Mouse (Mus musculus) embryonic facial prominence, embryonic 11.5 days (tissue): ENCODE measurements at regions not wholly inside any gene's neighbourhood (a gene's known extent, or its start where the extent isn't known, plus 50 kb on each side); places are given as distances from the start of the nearest gene placed in this dataset.

Experiments
- ATAC-seq: fragments of 200-750 bp; cut with Nextera tagmentation; replicated peaks from 2 replicates; pipeline ENCODE4 v1.8.0; 2017; ENCODE audit warnings: low read depth; ENCODE audit not compliant: insufficient number of reproducible peaks, low FRiP score, low TSS enrichment
- DNase-seq: peaks from one replicate; pipeline ENCODE4 v3.0.0-alpha.2; 2015; ENCODE audit warnings: low spot score
- H3K27ac ChIP-seq: fragments of 300-500 bp; sonication (generic); replicated peaks from 2 replicates; pipeline ENCODE4 v1.5.1; 2014; ENCODE audit warnings: mild to moderate bottlenecking, low read depth, low read length, control low read depth
- H3K27me3 ChIP-seq: fragments of 300-500 bp; sonication (generic); 2 replicates; pipeline ENCODE4 v1.6.1; 2014; ENCODE audit warnings: mild to moderate bottlenecking, low read length, moderate library complexity, mixed read lengths; ENCODE audit not compliant: control insufficient read depth, insufficient read depth
- H3K36me3 ChIP-seq: fragments of 300-500 bp; sonication (generic); replicated peaks from 2 replicates; pipeline ENCODE4 v1.6.1; 2014; ENCODE audit warnings: low read depth, mild to moderate bottlenecking, low read length, moderate library complexity, mixed read lengths; ENCODE audit not compliant: control insufficient read depth, insufficient read depth
- H3K4me1 ChIP-seq: fragments of 300-500 bp; sonication (generic); 2 replicates; pipeline ENCODE4 v1.6.1; 2014; ENCODE audit warnings: low read length, mixed read lengths; ENCODE audit not compliant: control insufficient read depth, insufficient read depth
- H3K4me2 ChIP-seq: fragments of 300-500 bp; sonication (generic); 2 replicates; pipeline ENCODE4 v1.6.1; 2014; ENCODE audit warnings: low read depth, mild to moderate bottlenecking, control low read depth, low read length, moderate library complexity
- H3K4me3 ChIP-seq: fragments of 300-500 bp; sonication (generic); 2 replicates; pipeline ENCODE4 v1.5.1; 2014; ENCODE audit warnings: low read depth, low read length, control low read depth
- H3K9ac ChIP-seq: fragments of 300-500 bp; sonication (generic); replicated peaks from 2 replicates; pipeline ENCODE4 v1.6.1; 2014; ENCODE audit warnings: mild to moderate bottlenecking, control low read depth, low read length
- H3K9me3 ChIP-seq: fragments of 300-500 bp; sonication (generic); replicated peaks from 2 replicates; pipeline ENCODE4 v1.6.1; 2016; ENCODE audit warnings: mild to moderate bottlenecking, low read length, inconsistent platforms, mixed read lengths; ENCODE audit not compliant: control insufficient read depth
- WGBS: fragments of 180-500 bp; shearing (Covaris S2); extraction: QIAGEN DNeasy Blood & Tissue Kit; methylation state at CpG from one replicate; pipeline ENCODE4 v1.1.7; 2014; 5-methylcytosine and 5-hydroxymethylcytosine counted together

GRCm38 (mm10) chr12:5434060-5434459, 58.6 kb upstream of the Klhl29 start:
- H3K36me3 ChIP-seq: no peaks in the 10 kb centered on the region
- H3K4me3 ChIP-seq: no peak overlapping the region
- DNase-seq (no peak), ATAC-seq (no peak)
- H3K27ac ChIP-seq: no peak overlapping the region
- no peak overlapping the region for H3K9ac ChIP-seq
- no peak overlapping the region for H3K4me2 ChIP-seq
- H3K9me3 ChIP-seq: no peaks in the 10 kb centered on the region
- H3K27me3 ChIP-seq: no peaks in the 10 kb centered on the region
- H3K4me1 ChIP-seq: no peaks in the 10 kb centered on the region
- WGBS: 60% methylated on average over 6 of the region's 6 CpGs

- Histone ChIP-seq H3K4me3 (no peak overlapping the region), H3K27ac (no peak overlapping the region), H3K4me1 (no peaks in the 10 kb centered on the region), H3K9ac (no peak overlapping the region), H3K27me3 (no peaks in the 10 kb centered on the region), H3K9me3 (no peaks in the 10 kb centered on the region), H3K36me3 (no peaks in the 10 kb centered on the region), H3K4me2 (no peak overlapping the region)
- DNase-seq (no peak), ATAC-seq (no peak)
- 76% methylated on average over 3 of the region's 3 CpGs for WGBS
Measured at GRCm38 (mm10) chr12:5432688-5433087, 57.2 kb upstream of the Klhl29 start.

GRCm38 (mm10) chr12:5428733-5429132, 53.3 kb upstream of the Klhl29 start:
- WGBS: 54% methylated on average over 3 of the region's 3 CpGs
- no peaks in the 10 kb centered on the region for H3K9me3 ChIP-seq
- H3K9ac ChIP-seq: no peak overlapping the region
- DNase-seq: no peak
- no peaks in the 10 kb centered on the region for H3K27me3 ChIP-seq
- H3K4me1 ChIP-seq: no peaks in the 10 kb centered on the region
- no peak overlapping the region for H3K4me3 ChIP-seq
- ATAC-seq: no peak
- H3K4me2 ChIP-seq: no peak overlapping the region
- H3K27ac ChIP-seq: no peak overlapping the region
- H3K36me3 ChIP-seq: no peaks in the 10 kb centered on the region
